Mouse (Mus musculus): ENCODE measurements around the gene Trf. TPM values are rescaled to one million over a fixed set of nuclear protein-coding genes. Genes with fewer than 3 reads are reported as not detected.

Trf gene
- polyA plus RNA-seq, 1 experiment from 2014 or later = 380 TPM

GRCm38 (mm10) chr9:103243640-103244039 lies 13.4 kb upstream of the Trf start:
- H3K27ac ChIP-seq (ENCODE audit: low read length) = no peak overlapping the region
- H3K36me3 ChIP-seq (ENCODE audit: control insufficient read depth, insufficient read depth, low read length) = no peaks in the 10 kb centered on the region
- no peaks in the 10 kb centered on the region for H3K4me1 ChIP-seq (ENCODE audit: control insufficient read depth, insufficient read depth, low read length)
- no peak overlapping the region for H3K4me3 ChIP-seq (ENCODE audit: low read length)
- no peak overlapping the region for H3K9ac ChIP-seq (ENCODE audit: low read depth, low read length)
- H3K27me3 ChIP-seq (replicated peaks; ENCODE audit: control insufficient read depth, insufficient read depth, low read length) = no peaks in the 10 kb centered on the region; the same call in 1 of the 2 replicates
- no peak overlapping the region for H3K4me2 ChIP-seq (ENCODE audit: low read depth, low read length)
- WGBS = 75% methylated on average over 4 of the region's 4 CpGs
- ATAC-seq = peak; percentile 76
- no peaks in the 10 kb centered on the region for H3K9me3 ChIP-seq (ENCODE audit: control insufficient read depth, low read length)

- H3K27ac ChIP-seq (ENCODE audit: low read length) = no peak overlapping the region
- WGBS = 60% methylated on average over 2 of the region's 2 CpGs
- H3K27me3 ChIP-seq (replicated peaks; ENCODE audit: control insufficient read depth, insufficient read depth, low read length) = no peaks in the 10 kb centered on the region
- H3K36me3 ChIP-seq (ENCODE audit: control insufficient read depth, insufficient read depth, low read length) = no peaks in the 10 kb centered on the region
- no peak overlapping the region for H3K4me3 ChIP-seq (ENCODE audit: low read length)
- H3K4me2 ChIP-seq (ENCODE audit: low read depth, low read length) = no peak overlapping the region
- H3K4me1 ChIP-seq (ENCODE audit: control insufficient read depth, insufficient read depth, low read length) = no peaks in the 10 kb centered on the region
- no peak for ATAC-seq
- H3K9ac ChIP-seq (ENCODE audit: low read depth, low read length) = no peak overlapping the region
- H3K9me3 ChIP-seq (ENCODE audit: control insufficient read depth, low read length) = no peaks in the 10 kb centered on the region
Observed at GRCm38 (mm10) chr9:103241206-103241605, 11.0 kb upstream of the Trf start.

- no peak for ATAC-seq
- Histone ChIP-seq H3K36me3 (ENCODE audit: control insufficient read depth, insufficient read depth, low read length) (no peaks in the 10 kb centered on the region), H3K9me3 (ENCODE audit: control insufficient read depth, low read length) (no peaks in the 10 kb centered on the region), H3K27ac (ENCODE audit: low read length) (no peak overlapping the region), H3K4me1 (ENCODE audit: control insufficient read depth, insufficient read depth, low read length) (no peaks in the 10 kb centered on the region), H3K27me3 (replicated peaks; ENCODE audit: control insufficient read depth, insufficient read depth, low read length) (no peaks in the 10 kb centered on the region), H3K4me3 (ENCODE audit: low read length) (no peak overlapping the region), H3K9ac (ENCODE audit: low read depth, low read length) (no peak overlapping the region), H3K4me2 (ENCODE audit: low read depth, low read length) (no peak overlapping the region)
- WGBS = 92% methylated on average over 6 of the region's 6 CpGs
Observed at GRCm38 (mm10) chr9:103239471-103239870, 9.2 kb upstream of the Trf start.

GRCm38 (mm10) chr9:103234565-103235165 lies 4.4 kb upstream of the Trf start:
- WGBS = 52% methylated on average over 7 of the region's 7 CpGs
- ATAC-seq = peak; percentile 52
- Histone ChIP-seq H3K4me3 (ENCODE audit: low read length) (no peak overlapping the region), H3K9me3 (ENCODE audit: control insufficient read depth, low read length) (no peaks in the 10 kb centered on the region), H3K4me1 (ENCODE audit: control insufficient read depth, insufficient read depth, low read length) (no peaks in the 10 kb centered on the region), H3K36me3 (ENCODE audit: control insufficient read depth, insufficient read depth, low read length) (no peaks in the 10 kb centered on the region), H3K4me2 (ENCODE audit: low read depth, low read length) (no peak overlapping the region), H3K27me3 (replicated peaks; ENCODE audit: control insufficient read depth, insufficient read depth, low read length) (no peaks in the 10 kb centered on the region; the same call in 1 of the 2 replicates), H3K27ac (ENCODE audit: low read length) (no peak overlapping the region), H3K9ac (ENCODE audit: low read depth, low read length) (no peak overlapping the region)

DNA sequence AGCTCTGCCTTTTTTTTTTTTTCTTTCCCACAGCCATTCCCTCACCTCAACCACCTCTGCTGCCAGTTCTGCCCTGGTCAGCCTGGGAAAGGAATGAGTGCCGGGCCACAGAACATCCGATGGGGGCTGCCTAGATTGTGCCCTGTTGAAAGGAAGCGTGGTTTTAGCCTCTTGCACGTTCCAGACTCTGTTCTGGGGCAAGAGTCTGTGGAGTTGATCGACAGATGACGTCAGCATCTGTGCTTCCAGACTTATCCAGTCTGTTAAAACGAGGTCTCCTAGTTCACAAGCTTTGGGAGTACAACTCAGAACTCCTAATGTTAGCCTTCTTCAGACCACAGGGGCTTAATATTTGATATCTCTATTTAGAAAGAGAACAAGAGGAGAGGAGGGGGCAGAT lies 3.8 kb upstream of the Trf start:
- no peaks in the 10 kb centered on the region; the same call in 1 of the 2 replicates for H3K27me3 ChIP-seq (replicated peaks; ENCODE audit: control insufficient read depth, insufficient read depth, low read length)
- no peak overlapping the region for H3K27ac ChIP-seq (ENCODE audit: low read length)
- ATAC-seq = no peak
- no peaks in the 10 kb centered on the region for H3K36me3 ChIP-seq (ENCODE audit: control insufficient read depth, insufficient read depth, low read length)
- no peaks in the 10 kb centered on the region for H3K9me3 ChIP-seq (ENCODE audit: control insufficient read depth, low read length)
- no peak overlapping the region for H3K4me2 ChIP-seq (ENCODE audit: low read depth, low read length)
- no peak overlapping the region for H3K4me3 ChIP-seq (ENCODE audit: low read length)
- 0 out of 2 replicates have a peak overlapping the region, but pooled peaks have one; percentile 10 for H3K9ac ChIP-seq (ENCODE audit: low read depth, low read length)
- WGBS = 73% methylated on average over 7 of the region's 7 CpGs
- no peaks in the 10 kb centered on the region for H3K4me1 ChIP-seq (ENCODE audit: control insufficient read depth, insufficient read depth, low read length)

GRCm38 (mm10) chr9:103233006-103233395 lies 2.8 kb upstream of the Trf start:
- ATAC-seq = no peak
- 53% methylated on average over 7 of the region's 7 CpGs for WGBS
- no peak overlapping the region for H3K4me3 ChIP-seq (ENCODE audit: low read length)
- no peaks in the 10 kb centered on the region; the same call in 1 of the 2 replicates for H3K27me3 ChIP-seq (replicated peaks; ENCODE audit: control insufficient read depth, insufficient read depth, low read length)
- H3K27ac ChIP-seq (ENCODE audit: low read length) = no peak overlapping the region
- no peak overlapping the region for H3K9ac ChIP-seq (ENCODE audit: low read depth, low read length)
- H3K4me2 ChIP-seq (ENCODE audit: low read depth, low read length) = no peak overlapping the region
- no peaks in the 10 kb centered on the region for H3K9me3 ChIP-seq (ENCODE audit: control insufficient read depth, low read length)
- no peaks in the 10 kb centered on the region for H3K4me1 ChIP-seq (ENCODE audit: control insufficient read depth, insufficient read depth, low read length)
- no peaks in the 10 kb centered on the region for H3K36me3 ChIP-seq (ENCODE audit: control insufficient read depth, insufficient read depth, low read length)

DNA sequence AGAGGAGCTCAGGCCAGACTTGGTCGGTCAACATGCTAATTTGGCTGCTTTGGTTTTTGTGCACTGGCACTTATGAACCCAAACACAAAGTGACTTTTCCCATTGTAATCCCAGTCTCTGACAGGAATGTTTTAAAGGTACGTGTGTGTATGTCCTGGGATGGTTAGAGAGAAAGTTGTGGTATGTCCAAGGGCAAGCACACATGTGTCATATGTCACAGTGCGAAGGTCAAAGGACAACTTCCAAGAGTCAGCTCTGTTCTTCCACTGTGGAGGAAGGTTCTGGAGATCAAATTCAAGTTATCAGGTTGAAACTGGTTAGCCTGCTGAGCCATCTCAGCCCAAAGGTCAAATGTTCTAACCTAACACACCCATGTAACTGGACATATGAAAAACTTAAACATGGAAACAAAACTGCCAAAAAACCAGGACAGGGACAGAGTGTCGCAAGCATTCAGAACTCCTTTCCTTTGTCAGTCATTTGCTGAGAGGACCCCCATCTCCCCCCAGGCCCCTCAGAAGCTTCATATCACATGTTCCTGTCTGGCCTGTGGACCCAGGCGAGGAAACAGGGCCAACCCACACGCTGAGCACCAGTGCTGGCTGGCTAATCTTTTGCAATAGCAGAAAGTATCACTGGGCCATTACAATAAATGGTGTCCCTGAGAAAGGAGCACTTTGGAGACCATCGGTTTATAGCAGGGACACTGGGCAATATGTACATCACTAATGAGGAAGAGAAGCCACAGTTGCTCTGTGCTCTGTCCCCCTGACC lies 2.2 kb upstream of the Trf start:
- Histone ChIP-seq H3K27me3 (replicated peaks; ENCODE audit: control insufficient read depth, insufficient read depth, low read length) (no peaks in the 10 kb centered on the region; the same call in 1 of the 2 replicates), H3K4me1 (ENCODE audit: control insufficient read depth, insufficient read depth, low read length) (no peaks in the 10 kb centered on the region), H3K4me2 (ENCODE audit: low read depth, low read length) (no peak overlapping the region), H3K9ac (ENCODE audit: low read depth, low read length) (no peak overlapping the region), H3K9me3 (ENCODE audit: control insufficient read depth, low read length) (no peaks in the 10 kb centered on the region), H3K36me3 (ENCODE audit: control insufficient read depth, insufficient read depth, low read length) (no peaks in the 10 kb centered on the region), H3K4me3 (ENCODE audit: low read length) (no peak overlapping the region), H3K27ac (ENCODE audit: low read length) (no peak overlapping the region)
- ATAC-seq = no peak
- 91% methylated on average over 7 of the region's 7 CpGs for WGBS

DNA sequence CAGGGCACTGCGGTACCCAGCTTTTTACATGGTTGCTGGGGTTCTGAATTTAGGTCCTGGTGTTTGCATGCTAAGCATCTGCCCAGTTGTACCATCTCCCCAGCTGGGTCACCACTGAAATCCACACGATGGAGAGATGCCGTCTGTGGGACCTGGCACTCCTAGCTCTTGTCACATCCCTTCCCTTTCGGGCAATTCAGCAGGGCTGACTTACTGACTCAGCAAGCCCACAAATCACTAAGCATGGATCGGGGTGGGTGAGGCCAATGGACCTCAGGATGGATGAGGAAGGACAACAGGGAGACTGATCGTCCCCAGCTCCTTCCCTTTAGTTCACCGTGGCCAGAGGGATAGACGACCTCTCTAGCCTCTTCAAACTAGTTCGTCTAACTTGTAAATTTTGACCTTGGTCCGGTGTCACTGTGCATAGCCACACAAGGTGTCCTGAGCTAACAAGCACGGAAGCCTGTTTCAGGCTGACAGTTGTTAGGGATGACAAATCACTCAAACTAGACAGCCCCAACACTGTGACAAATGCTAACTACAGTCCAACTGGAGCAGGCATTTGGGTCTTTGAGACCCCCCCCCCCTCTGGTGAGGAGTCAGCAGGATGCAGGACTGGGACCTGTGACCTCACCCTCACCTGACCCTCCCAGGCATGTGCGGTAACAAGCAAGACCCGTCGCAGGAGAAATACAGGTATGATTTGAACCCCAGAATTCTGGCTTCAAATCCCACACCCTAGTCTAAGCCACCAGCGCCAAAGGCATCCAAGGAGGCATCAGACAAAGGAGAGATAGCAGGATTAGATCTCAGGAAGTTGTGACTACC lies 992 bp downstream of the Trf start:
- no peaks in the 10 kb centered on the region for H3K9me3 ChIP-seq (ENCODE audit: control insufficient read depth, low read length)
- H3K4me1 ChIP-seq (ENCODE audit: control insufficient read depth, insufficient read depth, low read length) = no peaks in the 10 kb centered on the region
- H3K4me2 ChIP-seq (ENCODE audit: low read depth, low read length) = peak overlapping the region; percentile 18; the same call in 1 of the 2 replicates
- H3K27me3 ChIP-seq (replicated peaks; ENCODE audit: control insufficient read depth, insufficient read depth, low read length) = no peaks in the 10 kb centered on the region; the same call in 1 of the 2 replicates
- H3K36me3 ChIP-seq (ENCODE audit: control insufficient read depth, insufficient read depth, low read length) = no peaks in the 10 kb centered on the region
- peak overlapping the region; percentile 40 for H3K4me3 ChIP-seq (ENCODE audit: low read length)
- ATAC-seq = peak; percentile 4; the same call in 1 of the 2 replicates
- 80% methylated on average over 15 of the region's 15 CpGs for WGBS
- peak overlapping the region; percentile 63 for H3K9ac ChIP-seq (ENCODE audit: low read depth, low read length)
- no peak overlapping the region for H3K27ac ChIP-seq (ENCODE audit: low read length)

GRCm38 (mm10) chr9:103228370-103229003 lies 1.8 kb downstream of the Trf start:
- WGBS = 75% methylated on average over 13 of the region's 13 CpGs

More at GRCm38 (mm10) chr9:103228370-103229003, 1.8 kb downstream of the Trf start:
- Histone ChIP-seq H3K27me3 (replicated peaks; ENCODE audit: control insufficient read depth, insufficient read depth, low read length) (no peaks in the 10 kb centered on the region; the same call in 1 of the 2 replicates), H3K36me3 (ENCODE audit: control insufficient read depth, insufficient read depth, low read length) (no peaks in the 10 kb centered on the region), H3K4me2 (ENCODE audit: low read depth, low read length) (no peak overlapping the region), H3K4me1 (ENCODE audit: control insufficient read depth, insufficient read depth, low read length) (no peaks in the 10 kb centered on the region), H3K9me3 (ENCODE audit: control insufficient read depth, low read length) (no peaks in the 10 kb centered on the region), H3K27ac (ENCODE audit: low read length) (no peak overlapping the region), H3K4me3 (ENCODE audit: low read length) (no peak overlapping the region), H3K9ac (ENCODE audit: low read depth, low read length) (no peak overlapping the region)
- no peak for ATAC-seq
